Mouse (Mus musculus): ENCODE measurements around the gene Rps21. TPM values are rescaled to one million over a fixed set of nuclear protein-coding genes. Genes with fewer than 3 reads are reported as not detected.
A peak's percentile ranks its signal among the peaks of the same experiment; 100 is the strongest.

Rps21 gene
- polyA plus RNA-seq, 1 experiment from 2014 or later: 600 TPM

DNA sequence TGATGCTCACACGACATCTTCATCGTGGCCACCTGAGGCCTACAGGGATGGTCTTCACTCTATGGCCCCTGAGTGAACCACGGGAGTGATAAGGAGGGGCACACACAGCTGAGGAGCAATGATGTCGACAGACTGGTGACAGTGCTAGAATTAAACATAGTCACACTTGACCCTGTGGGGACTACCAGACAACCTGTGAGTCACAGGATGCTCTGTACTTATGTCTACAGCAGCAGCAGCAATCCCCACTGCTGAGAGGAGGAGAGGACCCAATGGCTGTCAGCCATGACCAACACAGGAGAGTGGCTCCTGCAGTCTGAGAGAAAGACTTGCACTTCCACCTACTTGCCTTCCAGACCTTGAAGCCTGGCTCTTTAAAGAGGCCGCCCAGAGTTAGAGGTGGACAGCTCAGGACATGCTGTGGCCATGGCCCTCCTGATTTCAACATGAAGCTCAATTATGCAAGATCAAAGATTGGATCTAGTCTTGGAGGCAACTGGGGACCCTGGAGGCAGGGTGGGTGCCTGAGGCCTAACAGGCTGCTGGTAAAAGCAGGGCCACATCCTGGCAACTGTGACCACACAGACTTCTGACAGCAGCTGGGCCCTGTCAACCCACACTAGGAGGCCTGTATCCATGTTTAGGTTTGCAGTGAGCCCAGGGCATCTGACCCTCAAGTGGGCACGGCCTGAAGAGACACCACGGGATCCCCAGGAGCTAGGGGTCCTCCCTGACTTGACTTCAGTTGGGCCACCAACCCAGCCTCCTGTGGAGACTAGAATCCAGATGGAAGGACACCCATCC, 23.9 kb upstream of the Rps21 start:
- no peak for ATAC-seq (ENCODE audit: insufficient number of reproducible peaks, low FRiP score, low TSS enrichment, low read depth)
- H3K27me3 ChIP-seq: no peaks in the 10 kb centered on the region

GRCm38 (mm10) chr2:180234353-180234752, 22.8 kb upstream of the Rps21 start:
- H3K27ac ChIP-seq: peak overlapping the region; percentile 77

More for the DNA sequence above, 23.9 kb upstream of the Rps21 start:
- no peak overlapping the region for H3K27ac ChIP-seq
- H3K36me3 ChIP-seq: no peaks in the 10 kb centered on the region
- 83% methylated on average over 7 of the region's 7 CpGs for WGBS
- H3K4me3 ChIP-seq: no peak overlapping the region
- H3K4me2 ChIP-seq: no peak overlapping the region
- H3K4me1 ChIP-seq: peaks cover 35% of the 10 kb centered on the region
- no peaks in the 10 kb centered on the region for H3K9me3 ChIP-seq
- no peak overlapping the region for H3K9ac ChIP-seq

DNA sequence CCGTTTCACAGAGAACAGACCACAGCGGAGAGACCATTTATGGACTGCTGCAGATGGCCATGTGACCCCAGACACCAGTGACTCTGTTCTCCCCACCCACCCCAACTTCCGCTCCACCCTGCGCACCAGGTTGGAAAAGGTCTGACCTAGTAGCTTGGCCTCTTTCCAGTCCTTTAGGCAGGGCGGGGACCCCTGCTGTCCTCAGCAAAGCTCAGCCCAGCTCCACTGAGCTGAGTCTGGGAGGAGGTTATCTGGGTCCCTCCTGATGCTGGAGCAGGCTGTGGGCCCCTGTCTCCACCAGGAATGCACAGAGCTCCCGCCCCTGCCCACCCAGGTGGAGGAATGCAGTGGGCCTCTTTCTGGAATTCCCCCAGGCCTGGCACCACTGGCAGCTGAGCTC, 22.2 kb upstream of the Rps21 start:
- Histone ChIP-seq H3K4me2 (no peak overlapping the region), H3K27ac (peak overlapping the region; percentile 77), H3K4me3 (no peak overlapping the region), H3K36me3 (no peaks in the 10 kb centered on the region), H3K4me1 (peaks cover 27% of the 10 kb centered on the region), H3K27me3 (no peaks in the 10 kb centered on the region), H3K9me3 (no peaks in the 10 kb centered on the region), H3K9ac (no peak overlapping the region)
- 31% methylated on average over 6 of the region's 6 CpGs for WGBS
- ATAC-seq (ENCODE audit: insufficient number of reproducible peaks, low FRiP score, low TSS enrichment, low read depth): peak; percentile 60; the same call in 1 of the 2 replicates

More at GRCm38 (mm10) chr2:180234353-180234752, 22.8 kb upstream of the Rps21 start:
- Histone ChIP-seq H3K4me3 (no peak overlapping the region), H3K4me1 (peaks cover 27% of the 10 kb centered on the region), H3K36me3 (no peaks in the 10 kb centered on the region), H3K9me3 (no peaks in the 10 kb centered on the region), H3K9ac (no peak overlapping the region), H3K4me2 (no peak overlapping the region), H3K27me3 (no peaks in the 10 kb centered on the region)
- no peak for ATAC-seq (ENCODE audit: insufficient number of reproducible peaks, low FRiP score, low TSS enrichment, low read depth)
- WGBS: 82% methylated on average over 8 of the region's 8 CpGs

- H3K9ac ChIP-seq: no peak overlapping the region
- peaks cover 27% of the 10 kb centered on the region for H3K4me1 ChIP-seq
- no peaks in the 10 kb centered on the region for H3K9me3 ChIP-seq
- no peak overlapping the region for H3K4me3 ChIP-seq
- no peak overlapping the region for H3K4me2 ChIP-seq
- no peak for ATAC-seq (ENCODE audit: insufficient number of reproducible peaks, low FRiP score, low TSS enrichment, low read depth)
- no peaks in the 10 kb centered on the region for H3K27me3 ChIP-seq
- 75% methylated on average over 4 of the region's 4 CpGs for WGBS
- peak overlapping the region; percentile 77 for H3K27ac ChIP-seq
- no peaks in the 10 kb centered on the region for H3K36me3 ChIP-seq
Observed at GRCm38 (mm10) chr2:180235788-180236187, 21.4 kb upstream of the Rps21 start.

DNA sequence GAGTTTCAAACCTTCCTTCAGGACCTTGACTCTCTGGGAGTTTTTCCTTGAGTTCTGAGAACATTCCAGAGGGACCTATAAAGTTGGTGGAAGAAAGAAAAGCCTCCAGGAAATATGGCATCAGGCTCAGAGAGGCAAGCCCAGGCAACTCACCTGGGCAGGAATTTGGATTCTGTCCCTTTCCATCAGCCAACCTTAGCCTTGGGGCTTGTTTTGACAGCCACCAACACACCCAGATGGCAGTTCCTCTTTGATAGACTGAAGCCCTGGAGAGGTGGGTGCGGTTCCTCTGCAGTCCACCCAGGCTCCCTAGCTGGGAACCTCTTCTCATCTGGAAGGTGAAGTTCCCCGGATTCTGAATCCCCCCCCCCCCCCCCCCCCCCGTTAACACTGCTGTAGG, 20.7 kb upstream of the Rps21 start:
- peak overlapping the region; percentile 77 for H3K27ac ChIP-seq
- ATAC-seq (ENCODE audit: insufficient number of reproducible peaks, low FRiP score, low TSS enrichment, low read depth): no peak
- 48% methylated on average over 2 of the region's 3 CpGs for whole genome bisulfite sequencing

GRCm38 (mm10) chr2:180236930-180237329, 20.2 kb upstream of the Rps21 start:
- Histone ChIP-seq H3K36me3 (no peaks in the 10 kb centered on the region), H3K4me3 (no peak overlapping the region), H3K27ac (no peak overlapping the region), H3K9ac (no peak overlapping the region), H3K9me3 (no peaks in the 10 kb centered on the region), H3K4me2 (no peak overlapping the region), H3K4me1 (peaks cover 27% of the 10 kb centered on the region), H3K27me3 (no peaks in the 10 kb centered on the region)
- no peak for ATAC-seq (ENCODE audit: insufficient number of reproducible peaks, low FRiP score, low TSS enrichment, low read depth)
- 67% methylated on average over 3 of the region's 3 CpGs for WGBS

More for the DNA sequence above, 20.7 kb upstream of the Rps21 start:
- H3K9me3 ChIP-seq: no peaks in the 10 kb centered on the region
- H3K4me1 ChIP-seq: peaks cover 27% of the 10 kb centered on the region
- no peak overlapping the region for H3K4me3 ChIP-seq
- H3K27me3 ChIP-seq: no peaks in the 10 kb centered on the region
- no peak overlapping the region for H3K9ac ChIP-seq
- no peak overlapping the region for H3K4me2 ChIP-seq
- no peaks in the 10 kb centered on the region for H3K36me3 ChIP-seq

- ATAC-seq (ENCODE audit: insufficient number of reproducible peaks, low FRiP score, low TSS enrichment, low read depth): no peak
- H3K4me3 ChIP-seq: no peak overlapping the region
- H3K4me1 ChIP-seq: peaks cover 27% of the 10 kb centered on the region
- H3K9me3 ChIP-seq: no peaks in the 10 kb centered on the region
- no peaks in the 10 kb centered on the region for H3K36me3 ChIP-seq
- H3K27me3 ChIP-seq: no peaks in the 10 kb centered on the region
- H3K4me2 ChIP-seq: no peak overlapping the region
- no peak overlapping the region for H3K9ac ChIP-seq
- H3K27ac ChIP-seq: no peak overlapping the region
- 79% methylated on average over 7 of the region's 7 CpGs for WGBS
Observed at GRCm38 (mm10) chr2:180237601-180238345, 19.4 kb upstream of the Rps21 start.

- H3K9ac ChIP-seq: no peak overlapping the region
- H3K9me3 ChIP-seq: no peaks in the 10 kb centered on the region
- peaks cover 23% of the 10 kb centered on the region for H3K4me1 ChIP-seq
- no peak for ATAC-seq (ENCODE audit: insufficient number of reproducible peaks, low FRiP score, low TSS enrichment, low read depth)
- no peaks in the 10 kb centered on the region for H3K36me3 ChIP-seq
- H3K4me3 ChIP-seq: no peak overlapping the region
- H3K4me2 ChIP-seq: no peak overlapping the region
- H3K27ac ChIP-seq: no peak overlapping the region
- WGBS: 59% methylated on average over 5 of the region's 5 CpGs
- no peaks in the 10 kb centered on the region for H3K27me3 ChIP-seq
Observed at GRCm38 (mm10) chr2:180238591-180238990, 18.6 kb upstream of the Rps21 start.

- no peak overlapping the region for H3K4me2 ChIP-seq
Observed at GRCm38 (mm10) chr2:180243108-180243507, 14.1 kb upstream of the Rps21 start.

GRCm38 (mm10) chr2:180247916-180248315, 9.3 kb upstream of the Rps21 start:
- Histone ChIP-seq H3K9me3 (no peaks in the 10 kb centered on the region), H3K4me2 (no peak overlapping the region), H3K4me1 (no peaks in the 10 kb centered on the region), H3K36me3 (no peaks in the 10 kb centered on the region), H3K9ac (no peak overlapping the region), H3K27ac (no peak overlapping the region), H3K27me3 (no peaks in the 10 kb centered on the region), H3K4me3 (no peak overlapping the region)
- no peak for ATAC-seq (ENCODE audit: insufficient number of reproducible peaks, low FRiP score, low TSS enrichment, low read depth)
- WGBS: 85% methylated on average over 5 of the region's 5 CpGs

More at GRCm38 (mm10) chr2:180243108-180243507, 14.1 kb upstream of the Rps21 start:
- 82% methylated on average over 4 of the region's 4 CpGs for WGBS
- no peaks in the 10 kb centered on the region for H3K36me3 ChIP-seq
- no peak overlapping the region for H3K27ac ChIP-seq
- no peak overlapping the region for H3K9ac ChIP-seq
- ATAC-seq (ENCODE audit: insufficient number of reproducible peaks, low FRiP score, low TSS enrichment, low read depth): no peak
- H3K9me3 ChIP-seq: no peaks in the 10 kb centered on the region
- no peak overlapping the region for H3K4me3 ChIP-seq
- H3K4me1 ChIP-seq: no peaks in the 10 kb centered on the region
- H3K27me3 ChIP-seq: no peaks in the 10 kb centered on the region

GRCm38 (mm10) chr2:180248947-180249660, 8.1 kb upstream of the Rps21 start:
- Histone ChIP-seq H3K36me3 (no peaks in the 10 kb centered on the region), H3K4me1 (no peaks in the 10 kb centered on the region), H3K9ac (no peak overlapping the region), H3K9me3 (no peaks in the 10 kb centered on the region), H3K4me2 (no peak overlapping the region), H3K27me3 (no peaks in the 10 kb centered on the region), H3K27ac (no peak overlapping the region), H3K4me3 (no peak overlapping the region)
- no peak for ATAC-seq (ENCODE audit: insufficient number of reproducible peaks, low FRiP score, low TSS enrichment, low read depth)
- whole genome bisulfite sequencing: 66% methylated on average over 9 of the region's 9 CpGs

Measured in limb, embryonic 15.5 days (tissue).